10 mouse cellular contexts compared by ENCODE assay signal in the genomic region with DNA sequence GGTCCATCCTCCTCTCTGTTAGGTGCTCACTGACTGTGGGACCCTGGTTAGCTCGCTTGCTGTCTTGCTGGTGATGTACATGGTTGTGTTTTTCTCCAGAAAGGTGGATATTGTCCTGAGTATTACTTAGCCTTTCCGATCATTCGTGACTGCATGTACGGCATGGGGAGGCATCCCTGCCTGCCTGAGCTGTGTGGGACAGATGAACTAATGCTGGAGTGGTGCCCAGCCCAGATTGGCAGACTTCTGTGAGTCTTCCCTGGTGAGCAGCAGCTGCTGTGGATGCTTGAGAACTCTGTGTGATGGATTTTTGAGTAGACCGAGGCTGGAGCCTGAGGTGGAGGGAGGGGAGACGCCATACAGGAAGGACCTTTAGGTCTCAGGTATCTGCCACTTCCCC. TPM values are rescaled to one million over a fixed set of nuclear protein-coding genes. Genes with fewer than 3 reads are reported as not detected.
DNase-seq lines count a peak whose midpoint lies in the region.
"Had no signal": no experiment of that assay in that cellular context is flagged by ENCODE, and none has a peak within 500 bp of the region (broad histone marks: within the 10 kb centered on the region; RNA-seq: fewer than 3 reads in every experiment).

No protein-coding gene starts in this region.

- intact Hi-C loops in left cerebral cortex, postnatal 25 days (cut with DNase I): no loop called here

- peak; percentile 59 to 77 for DNase-seq in left cerebral cortex, postnatal 25 days (ENCODE audit: low spot score in 2 of 2)
- DNase-seq in left cerebral cortex, adult 9 months (ENCODE audit: low spot score in 2 of 2): no peak
- DNase-seq in cerebellum, adult 11-12 months: peak; percentile 90
- DNase-seq in cerebellum, postnatal 10 days: peak; percentile 82 to 87
- DNase-seq in layer of hippocampus, adult 9-11 months: peak; percentile 84
- DNase-seq in testis, postnatal 10 days (ENCODE audit: low spot score): no peak
- no peak for DNase-seq in adrenal gland, postnatal 14 days
- DNase-seq in gastrocnemius, postnatal 25 days: no peak
- DNase-seq: embryo, embryonic 11 days; thymus, postnatal 14 days had no signal

RNA-seq across cellular contexts. Expression of gene Tesc, which starts 17.4 kb away (rescaled TPM):
- total RNA-seq in left cerebral cortex, postnatal 25 days (2021): 10 to 100 TPM; 90.0 to 94.0 TPM
- total RNA-seq in adrenal gland, postnatal 14 days (2021): 78.8 and 80.8 TPM in 2 replicates
- 1 to 10 TPM in 1 of 2 experiments, under 1 TPM in 1; 0.28 to 1.0 TPM for total RNA-seq in gastrocnemius, postnatal 25 days (2021)

Comparison
In these comparisons a context has a peak if more than half of its experiments do, and no peak if none do; other contexts are left out.
1. DNase-seq: peak in left cerebral cortex, postnatal 25 days (2 of 2), cerebellum, adult 11-12 months (single experiment), cerebellum, postnatal 10 days (2 of 2) and layer of hippocampus, adult 9-11 months (single experiment); none in left cerebral cortex, adult 9 months (0 of 2), testis, postnatal 10 days (single experiment), adrenal gland, postnatal 14 days (single experiment) and gastrocnemius, postnatal 25 days (single experiment).
2. RNA of gene Tesc, which starts 17.4 kb away (total RNA-seq): 90.0 to 94.0 TPM in left cerebral cortex, postnatal 25 days and 78.8 to 80.8 TPM in adrenal gland, postnatal 14 days; 0.28 to 1.0 TPM in gastrocnemius, postnatal 25 days; every median in the first group is over 10 times any median in the second.